Mouse (Mus musculus) forelimb bud, embryonic 11.5 days (tissue): ENCODE data around the gene Spata48.

ENCODE experiments used
- DNase-seq: peaks from one replicate; pipeline ENCODE4 v3.0.0-alpha.2; 2012; ENCODE audit warnings: low read depth, low spot score

Gene Spata48

DNA sequence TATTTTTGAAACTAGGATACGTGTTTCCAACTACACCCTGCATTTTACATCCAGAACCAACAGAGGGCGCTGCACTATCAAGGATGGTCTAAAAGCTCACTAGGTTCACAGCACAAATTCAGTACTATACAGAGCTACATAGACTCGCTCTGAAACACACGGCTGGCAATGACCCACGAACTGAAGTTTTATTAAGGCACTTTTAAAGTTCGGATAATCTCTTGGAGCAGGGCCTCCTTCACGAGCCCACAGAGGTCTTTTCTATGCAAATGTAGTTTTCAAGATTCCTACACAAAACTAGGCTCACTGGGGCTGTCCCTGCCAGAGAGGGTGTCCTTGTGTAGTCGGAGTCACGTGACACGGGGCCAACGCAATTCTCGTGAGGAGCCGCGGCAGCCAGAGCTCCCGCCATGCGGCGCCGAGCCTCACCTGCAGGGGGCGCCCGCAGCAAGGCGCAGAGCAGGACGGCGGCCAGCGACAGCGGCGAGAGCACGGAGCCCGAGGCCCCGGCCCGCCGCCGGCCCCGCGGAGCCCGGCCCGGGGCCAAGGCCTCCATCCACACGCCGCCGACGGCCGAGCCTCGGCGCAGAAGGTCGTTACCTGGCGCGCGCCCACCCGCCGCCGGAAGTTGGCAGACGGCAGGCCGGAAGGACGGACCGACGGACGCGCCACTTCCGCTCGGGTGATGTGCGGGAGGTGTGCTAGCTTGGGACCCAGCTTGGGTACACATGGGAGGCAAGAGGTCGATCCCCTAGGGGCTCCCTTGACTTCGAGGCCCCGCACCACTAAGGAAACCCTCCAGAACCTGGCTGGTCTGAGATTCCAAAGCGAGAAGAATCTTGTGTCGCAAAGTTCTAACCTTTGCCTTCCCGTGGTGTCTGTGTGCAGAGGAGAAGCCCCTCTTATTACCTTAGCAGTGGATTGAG is at the start of gene Spata48, which contains the start of gene Zpbp:
Spata48 (plus strand) TSS at position 460 of the 926 bp plus-strand sequence.
Zpbp (minus strand) TSS at position 774 of the 926 bp plus-strand sequence.
- peak; percentile 89 for DNase-seq

GRCm38 (mm10) chr11:11414188-11414587 is 47.7 kb upstream of the Spata48 start:
- DNase-seq: peak; percentile 2

DNA sequence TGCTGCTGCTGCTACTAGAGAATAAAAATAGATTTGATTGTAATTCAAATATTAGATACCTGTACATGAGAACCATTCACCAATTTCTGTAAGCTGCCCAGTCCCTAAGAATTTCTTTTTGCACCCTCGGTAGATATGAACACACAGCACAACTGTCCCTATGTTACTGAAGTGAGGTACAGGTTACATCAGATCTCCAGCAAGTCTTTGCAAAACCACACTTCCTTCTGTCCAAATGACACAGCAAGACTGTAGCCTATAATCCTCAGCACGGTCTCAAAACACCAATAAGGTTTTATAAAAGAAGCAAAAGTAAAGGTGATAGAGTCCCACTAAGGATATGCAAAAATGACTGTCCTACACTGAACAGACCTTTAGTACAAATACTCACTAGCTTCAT is 44.5 kb upstream of the Spata48 start:
- DNase-seq: no peak

- peak; percentile 13 for DNase-seq
Measured at GRCm38 (mm10) chr11:11455037-11455436, 6.9 kb upstream of the Spata48 start.

GRCm38 (mm10) chr11:11462561-11462890 is 632 bp downstream of the Spata48 start:
- peak; percentile 8 for DNase-seq

DNA sequence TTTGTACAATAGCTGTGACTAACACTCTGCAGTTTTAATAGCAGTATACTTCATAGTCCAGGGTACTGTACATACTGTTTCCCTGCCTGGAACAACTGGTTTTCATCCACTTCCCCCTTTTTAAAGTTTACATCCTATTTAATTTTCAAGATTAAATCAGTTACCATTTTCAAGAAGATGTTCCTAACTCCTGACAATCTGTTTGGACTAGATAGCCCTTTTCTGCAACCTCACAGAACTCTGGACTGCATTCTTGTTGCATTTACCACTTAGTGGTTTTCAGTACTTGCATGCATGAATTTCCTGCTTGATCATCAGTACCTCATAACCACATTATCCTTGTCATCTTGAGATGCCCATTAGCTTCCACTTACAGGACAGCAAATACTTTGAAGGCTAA is 7.0 kb downstream of the Spata48 start:
- no peak for DNase-seq

GRCm38 (mm10) chr11:11484378-11484777 is 22.5 kb downstream of the Spata48 start:
- no peak for DNase-seq

DNA sequence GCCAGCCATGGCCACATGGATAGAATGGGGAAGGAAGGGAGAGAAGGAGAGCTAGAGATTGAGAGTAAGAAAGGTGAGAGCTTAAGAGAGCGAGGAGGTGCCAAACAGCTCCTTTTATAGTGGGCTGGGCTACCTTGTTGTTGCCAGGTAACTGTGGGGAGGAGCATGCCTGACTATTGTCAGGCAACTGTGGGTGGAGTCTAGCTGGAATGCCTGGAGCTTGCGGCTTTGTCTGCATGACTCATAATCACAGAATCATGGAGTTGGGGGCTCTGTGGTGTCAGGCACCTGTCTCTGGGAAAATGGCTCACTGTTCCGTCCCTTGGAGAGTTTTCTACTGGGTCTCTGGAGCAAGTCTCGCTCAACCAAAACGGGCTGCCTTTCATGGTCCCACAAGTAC is 30.1 kb downstream of the Spata48 start:
- no peak for DNase-seq

GRCm38 (mm10) chr11:11495697-11496096 is 33.8 kb downstream of the Spata48 start:
- DNase-seq: no peak

GRCm38 (mm10) chr11:11499944-11500343 is 38.0 kb downstream of the Spata48 start:
- DNase-seq: peak; percentile 17

DNA sequence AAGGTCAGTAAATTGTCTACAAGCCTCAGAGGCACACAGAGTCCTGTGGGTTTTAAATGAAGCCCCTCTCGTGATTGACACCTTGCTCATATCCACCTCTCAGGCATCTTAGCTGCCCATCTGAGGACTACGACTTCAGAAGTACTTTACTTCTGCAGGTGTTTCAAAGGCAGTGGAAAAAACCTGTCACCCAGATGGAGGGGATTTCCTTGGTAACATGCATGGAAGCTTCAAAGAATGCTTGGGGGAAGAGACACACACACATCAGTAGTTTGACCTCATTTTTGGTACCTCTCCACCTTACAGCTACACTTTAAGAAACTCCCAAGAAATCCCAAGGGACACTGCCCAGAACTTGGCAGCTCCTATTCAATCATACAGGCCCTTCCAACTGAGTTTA is 44.3 kb downstream of the Spata48 start:
- no peak for DNase-seq

DNA sequence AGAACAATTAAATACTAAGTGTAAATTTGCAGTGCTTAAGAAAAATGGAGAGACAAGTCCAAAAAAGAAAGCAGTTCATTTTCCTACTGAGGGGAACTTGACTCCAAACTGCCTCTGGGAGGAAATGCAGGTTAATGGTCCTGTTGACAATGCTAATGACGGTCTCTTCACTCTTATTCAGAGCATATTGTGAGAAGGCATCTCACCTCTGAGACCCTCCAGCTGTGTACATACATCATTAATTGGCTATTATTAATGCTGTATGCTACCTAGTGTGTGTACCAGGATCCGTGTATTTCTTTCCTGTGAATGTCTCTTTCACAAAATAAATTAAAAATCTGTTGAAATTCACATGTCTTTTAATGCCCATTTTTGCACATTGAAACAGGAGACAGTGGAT is 47.5 kb downstream of the Spata48 start:
- DNase-seq: no peak

DNA sequence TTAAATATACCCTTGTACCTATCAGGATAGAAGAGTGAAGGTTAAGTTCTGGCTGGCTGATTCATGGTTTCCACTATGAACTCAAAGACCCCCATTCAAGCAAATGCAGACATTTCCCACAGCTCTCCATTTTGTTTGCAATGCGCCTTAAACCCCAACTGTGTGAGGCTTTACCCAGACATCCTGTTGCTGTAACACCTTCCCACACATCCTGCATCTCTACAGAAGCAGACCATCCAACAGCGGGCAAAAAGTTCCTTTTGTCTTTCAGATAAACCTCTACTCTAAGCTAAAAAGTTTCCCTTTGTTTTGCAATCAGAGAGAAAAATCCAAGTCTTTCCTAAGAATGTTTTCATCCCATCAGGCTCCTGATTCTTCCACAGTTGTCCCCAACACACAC is 50.2 kb downstream of the Spata48 start:
- DNase-seq: no peak

DNA sequence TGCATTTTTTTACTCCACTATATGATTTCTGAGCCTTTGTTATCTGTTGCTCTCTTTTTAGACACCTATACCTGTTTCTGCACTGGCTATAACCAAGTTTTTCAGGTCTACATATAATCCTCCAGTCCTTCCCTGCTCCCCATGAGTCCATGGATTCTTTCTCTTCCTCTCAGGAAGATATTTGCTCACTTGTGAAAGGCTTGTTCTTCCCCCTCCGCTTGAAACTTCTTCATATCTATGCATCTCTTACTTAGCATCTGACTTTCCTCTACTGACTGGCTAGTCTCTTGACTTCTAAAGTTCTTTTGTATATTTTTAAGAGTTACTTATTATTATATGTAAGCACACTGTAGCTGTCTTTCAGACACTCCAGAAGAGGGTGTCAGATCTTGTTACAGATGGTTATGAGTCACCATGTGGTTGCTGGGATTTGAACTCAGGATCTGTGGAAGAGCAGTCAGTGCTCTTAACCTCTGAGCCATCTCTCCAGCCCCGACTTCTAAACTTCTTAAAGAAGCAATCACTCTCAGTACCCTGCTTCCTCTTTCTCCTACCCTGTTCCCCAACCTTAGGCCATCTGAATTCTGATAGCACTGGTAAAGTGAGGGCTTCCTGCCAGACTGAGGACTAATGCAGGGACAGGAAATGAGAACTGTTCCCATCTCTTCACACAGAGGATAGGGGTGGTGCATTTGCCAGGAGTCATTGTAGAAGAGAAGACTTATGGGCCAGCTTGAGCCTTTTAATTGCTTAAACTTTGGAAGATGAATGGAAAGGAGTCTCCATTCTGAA is 51.3 kb downstream of the Spata48 start:
- no peak for DNase-seq

DNA sequence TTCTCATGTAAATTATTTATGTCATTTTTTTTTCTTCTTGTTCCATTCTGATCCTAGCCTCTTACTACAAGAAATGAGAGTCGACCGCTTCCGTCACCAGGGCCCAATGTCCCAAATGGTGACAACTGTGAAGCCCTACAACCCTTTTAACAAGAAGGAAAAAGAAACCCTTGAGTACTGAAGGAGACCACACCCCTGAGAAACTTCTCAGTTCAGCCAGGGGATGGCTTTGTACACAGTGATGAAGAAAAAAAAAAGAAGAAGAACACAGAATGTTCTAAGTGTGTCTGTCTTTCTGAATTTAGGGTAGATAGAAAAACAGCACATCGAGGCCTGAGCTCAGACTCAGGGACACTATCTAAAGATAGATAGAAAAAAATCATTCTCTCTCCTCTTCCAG is 53.0 kb downstream of the Spata48 start:
- no peak for DNase-seq

- no peak for DNase-seq
Measured at GRCm38 (mm10) chr11:11517781-11518435, 56.0 kb downstream of the Spata48 start.

- DNase-seq: no peak
Measured at GRCm38 (mm10) chr11:11519255-11520243, 57.7 kb downstream of the Spata48 start.

- DNase-seq: no peak
Measured at GRCm38 (mm10) chr11:11521908-11522441, 60.1 kb downstream of the Spata48 start.

GRCm38 (mm10) chr11:11528760-11529159 is 66.9 kb downstream of the Spata48 start:
- DNase-seq: no peak

GRCm38 (mm10) chr11:11529165-11529564 is 67.3 kb downstream of the Spata48 start:
- DNase-seq: no peak

DNA sequence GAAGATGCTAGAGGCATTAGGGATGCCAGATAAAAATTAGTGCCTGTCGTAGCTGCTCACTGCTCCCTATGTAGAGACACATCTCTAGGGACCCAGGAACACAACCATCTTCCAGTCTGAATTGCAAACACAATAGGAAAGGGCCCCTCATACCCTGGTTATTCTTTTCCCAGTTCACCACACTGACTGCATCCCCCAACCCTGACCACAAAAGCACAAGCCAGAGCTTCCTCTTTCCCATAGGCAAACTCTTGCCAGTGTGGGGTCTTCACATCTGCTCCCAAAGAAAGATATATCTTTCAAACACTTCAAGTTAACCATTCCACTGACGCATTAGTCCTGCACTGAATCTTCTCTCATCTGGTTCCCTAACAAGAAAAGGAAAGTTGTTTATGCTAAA is 68.2 kb downstream of the Spata48 start:
- DNase-seq: no peak
